Mouse (Mus musculus) E14TG2a.4 (cell line): ENCODE measurements around the gene Eaf2.

ENCODE experiments used
- CTCF ChIP-seq: conservative IDR thresholded peaks from 2 replicates; pipeline ENCODE4 v1.5.1; 2014; ENCODE audit warnings: low read length
- NANOG ChIP-seq: IDR thresholded peaks from 2 replicates; pipeline ENCODE4 v1.6.1; 2014; ENCODE audit warnings: borderline replicate concordance, low read length, mixed read lengths
- POU5F1 ChIP-seq: IDR thresholded peaks from 2 replicates; pipeline ENCODE4 v1.6.1; 2014; ENCODE audit warnings: low read length, borderline replicate concordance

DNA sequence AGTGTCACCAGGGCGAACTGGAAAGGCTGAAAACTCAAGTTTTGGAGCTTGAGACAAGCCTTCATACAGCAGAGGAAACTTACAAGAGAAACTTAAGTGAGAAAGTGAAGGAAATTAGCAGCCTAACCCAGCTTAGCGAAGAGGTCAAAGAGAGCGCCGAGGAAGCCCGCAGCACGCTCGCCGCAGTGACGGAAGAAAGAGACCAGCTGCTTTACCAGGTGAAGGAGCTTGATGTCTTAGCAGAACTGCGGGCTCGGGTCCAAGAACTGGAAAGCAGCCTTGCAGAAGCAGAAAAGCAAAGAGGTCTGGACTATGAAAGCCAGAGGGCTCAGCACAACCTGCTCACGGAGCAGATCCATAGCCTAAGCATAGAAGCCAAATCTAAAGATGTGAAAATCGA, 37.5 kb upstream of the Eaf2 start:
- TF ChIP-seq CTCF (no peak), POU5F1 (no peak), NANOG (no peak)
